Mouse (Mus musculus): ENCODE data around the gene Olfr142. TPM values are rescaled to one million over a fixed set of nuclear protein-coding genes. Genes with fewer than 3 reads are reported as not detected.
"Not testable (repeated sequence)": the region's sequence is repeated elsewhere in the genome, so short reads cannot be mapped to it uniquely, and the experiment has no call there.

The Olfr142 gene
- total RNA-seq (2021): not detected
- long read RNA-seq, experiment 1: 0 reads
- long read RNA-seq, experiment 2: 0 reads

DNA sequence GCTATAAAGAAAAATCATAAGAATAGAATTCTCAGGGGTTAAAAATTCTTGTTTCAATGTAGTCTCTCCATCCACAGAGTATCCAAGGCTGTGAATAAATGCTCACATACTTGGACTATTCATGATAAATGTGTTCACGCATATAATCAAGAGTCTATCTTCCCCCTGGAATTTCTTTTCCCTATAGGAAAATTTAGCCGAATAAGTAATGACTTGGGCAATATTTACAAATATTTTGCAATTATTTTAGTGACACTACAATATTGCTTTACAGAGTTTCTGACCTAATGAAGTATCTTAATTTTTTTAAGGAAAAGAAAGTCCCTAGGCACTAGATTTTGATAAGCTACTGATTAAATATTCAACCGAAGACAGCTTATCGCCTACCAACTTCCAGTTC is at the start of gene Olfr142:
Gene Olfr142 (minus strand): TSS at position 101 of the 400 bp plus-strand sequence.
- no peak for DNase-seq (ENCODE audit: low spot score in 2 of 2)

DNA sequence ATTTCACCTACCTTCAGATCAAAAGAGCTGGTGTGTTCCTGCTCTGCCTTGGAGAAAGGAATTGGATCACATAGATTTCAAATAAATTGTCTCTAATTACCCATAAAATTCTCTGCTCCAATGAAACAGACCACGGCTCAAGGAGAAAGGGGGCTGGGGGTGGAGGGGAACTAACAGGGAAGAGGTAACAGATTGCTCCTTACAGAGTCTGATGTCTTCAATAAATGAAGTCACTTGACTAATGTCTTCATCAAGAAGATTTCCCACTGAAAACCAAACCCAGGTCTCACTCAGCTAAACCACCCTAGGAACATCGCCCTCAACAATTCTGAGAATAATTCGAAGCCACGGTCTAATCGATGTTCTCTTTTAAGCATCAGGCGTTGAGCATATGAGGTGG is 35.3 kb upstream of the Olfr142 start, which contains the start of gene Olfr1272:
Gene Olfr1272 (minus strand): TSS at position 101 of the 400 bp plus-strand sequence.
- DNase-seq (ENCODE audit: low spot score in 2 of 2): no peak

DNA sequence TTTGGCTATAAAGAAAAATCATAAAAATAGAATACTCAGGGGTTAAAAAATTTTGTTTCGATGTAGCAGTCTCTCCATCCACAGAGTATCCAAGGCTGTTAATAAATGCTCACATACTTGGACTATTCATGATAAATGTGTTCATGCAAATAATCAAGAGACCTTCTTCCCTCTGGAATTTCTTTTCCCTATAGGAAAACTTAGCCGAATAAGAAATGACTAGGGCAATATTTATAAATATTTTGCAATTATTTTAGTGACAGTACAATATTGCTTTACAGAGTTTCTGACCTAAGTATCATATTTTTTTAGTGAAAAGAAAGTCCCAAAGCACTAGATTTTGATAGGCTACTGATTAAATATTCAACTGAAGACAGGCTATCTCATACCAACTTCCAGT is 13.5 kb upstream of the Olfr142 start, which contains the start of gene Olfr1271:
Gene Olfr1271 (minus strand): TSS at position 101 of the 400 bp plus-strand sequence.
- no peak for DNase-seq (ENCODE audit: low spot score in 2 of 2)

DNA sequence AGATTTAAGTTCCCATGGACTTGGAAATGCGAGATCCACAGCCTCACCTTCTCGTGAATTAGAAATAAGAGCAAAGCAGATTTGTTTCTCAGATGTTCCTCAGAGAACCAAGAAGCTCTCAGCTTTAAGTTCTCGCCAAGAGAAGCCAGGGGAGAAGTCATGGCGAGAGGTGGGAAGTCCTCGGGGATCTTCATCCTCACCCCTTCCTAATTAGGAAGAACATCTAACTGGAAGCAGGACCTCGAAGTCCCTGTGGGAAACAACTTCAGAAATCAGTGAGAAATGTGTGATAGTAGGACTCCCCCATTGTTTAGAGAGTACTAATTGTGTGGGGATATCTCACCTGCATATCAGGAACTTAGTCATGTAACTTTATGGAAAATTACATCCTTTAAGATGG is 33.0 kb downstream of the Olfr142 start, which contains the start of gene Olfr1506:
Gene Olfr1506 (minus strand): TSS at position 101 of the 400 bp plus-strand sequence.
- not testable (repeated sequence) for DNase-seq (ENCODE audit: low spot score in 2 of 2)

Other genes with a start within 250 kb of the Olfr142 start
- not detected for gene Olfr1263, start 245.5 kb downstream of the Olfr142 start, total RNA-seq (2021)
- gene Olfr1264, start 232.0 kb downstream of the Olfr142 start, total RNA-seq (2021): not detected
- gene Olfr1265, start 222.3 kb downstream of the Olfr142 start, total RNA-seq (2021): not detected
- not detected for gene Olfr140, start 194.0 kb downstream of the Olfr142 start, total RNA-seq (2021)
- not detected for gene Olfr1269, start 136.2 kb downstream of the Olfr142 start, total RNA-seq (2021)
- not detected for gene Olfr32, start 115.3 kb downstream of the Olfr142 start, total RNA-seq (2021)
- not detected for gene Olfr1270, start 104.5 kb downstream of the Olfr142 start, total RNA-seq (2021)
- under 1 TPM in 1 of 2 experiments, not detected in 1; 0.13 TPM for gene Olfr1506, start 33.1 kb downstream of the Olfr142 start, total RNA-seq (2021)
- gene Olfr1271, start 13.4 kb upstream of the Olfr142 start, total RNA-seq (2021): not detected
- gene Olfr1272, start 35.2 kb upstream of the Olfr142 start, total RNA-seq (2021): not detected
- not detected for gene Gm13769, start 64.6 kb upstream of the Olfr142 start, total RNA-seq (2021)
- gene Olfr1274-ps, start 141.1 kb upstream of the Olfr142 start, total RNA-seq (2021): not detected